Mouse (Mus musculus): Measurements from ENCODE around the gene Zfp866. TPM values are rescaled to one million over a fixed set of nuclear protein-coding genes. Genes with fewer than 3 reads are reported as not detected.

Zfp866 gene
- polyA plus RNA-seq (2012; rRNA removed) = 5.6 and 5.8 TPM in 2 replicates

GRCm38 (mm10) chr8:69790773-69791367 lies at the start of gene Zfp866, which contains the start of gene Atp13a1:
Zfp866 (minus strand) TSS chr8:69791178.
Atp13a1 (plus strand) TSS chr8:69791163.

DNA sequence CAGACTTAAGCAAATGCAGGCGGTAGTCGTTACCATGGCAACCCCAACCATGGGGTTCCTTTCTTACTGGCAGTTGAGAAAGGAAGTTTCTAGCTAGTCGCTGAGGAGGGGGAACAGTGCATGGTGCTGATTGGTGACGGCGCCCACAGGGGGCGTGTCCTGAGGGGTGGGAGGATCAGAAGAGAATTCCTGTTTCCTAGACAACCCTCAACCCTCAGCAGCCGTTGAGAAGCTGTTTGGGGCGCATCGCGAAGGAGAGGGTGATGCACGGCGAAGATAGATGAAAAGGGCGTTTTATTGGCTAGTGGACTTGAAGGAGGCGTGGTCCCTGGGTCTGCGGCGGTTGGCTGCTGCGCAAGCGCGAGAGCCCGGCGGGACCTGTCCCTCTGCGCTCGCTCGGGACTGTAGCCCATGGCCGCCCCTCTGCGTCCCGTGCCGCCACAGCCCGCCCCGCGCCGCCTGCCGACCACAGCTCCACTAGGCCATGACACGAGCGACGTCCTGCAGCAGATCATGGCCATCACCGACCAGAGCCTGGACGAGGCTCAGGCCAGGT lies 41.4 kb upstream of the Zfp866 start, which contains the start of gene Pbx4:
Gene Pbx4, plus strand, starts transcription at position 194 of the 556 bp plus-strand sequence.

DNA sequence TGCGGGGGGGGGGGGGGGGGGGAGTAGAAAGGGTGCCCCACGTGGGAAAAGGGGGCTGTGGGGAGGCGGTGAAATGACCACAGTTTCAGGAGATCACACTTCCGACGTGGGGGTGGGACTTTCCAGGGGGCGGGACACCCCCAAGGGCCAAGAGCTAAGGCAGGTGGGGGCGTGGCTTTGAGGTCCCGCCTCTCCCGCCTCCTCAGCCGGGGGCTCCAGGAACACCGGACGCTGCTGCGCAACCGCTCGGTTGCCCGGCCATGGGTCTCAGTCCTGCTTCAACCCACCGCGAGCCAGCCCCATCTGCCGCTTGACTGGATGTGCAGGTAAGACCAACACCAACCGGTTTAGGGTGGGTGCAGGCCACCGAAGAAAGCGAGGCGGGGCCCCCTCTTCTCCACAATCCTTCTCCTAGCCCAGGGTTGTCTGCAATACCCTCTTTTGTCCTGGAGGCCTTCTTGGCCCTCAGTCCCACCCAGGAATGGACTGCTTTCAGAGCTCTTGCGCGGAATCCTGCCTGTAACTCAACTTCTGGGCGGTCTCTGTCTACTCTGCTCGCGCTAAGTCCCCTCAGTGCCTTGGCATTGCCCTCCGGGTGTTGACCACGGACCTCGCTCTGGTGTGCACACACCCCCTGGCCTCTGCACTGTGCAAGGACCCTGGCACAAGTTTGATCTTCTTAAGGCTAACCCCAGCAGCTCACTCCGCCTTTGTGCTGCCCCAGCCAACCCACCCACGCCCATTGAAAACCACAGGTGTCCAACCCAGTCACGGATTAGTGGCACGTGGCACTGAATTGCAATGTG lies 31.6 kb upstream of the Zfp866 start, which contains the start of gene Lpar2:
Gene Lpar2, plus strand, starts transcription at position 44 of the 806 bp plus-strand sequence.

GRCm38 (mm10) chr8:69808094-69808863 lies 17.3 kb upstream of the Zfp866 start, which contains the start of gene Gmip:
Gmip (plus strand) TSS chr8:69808679.

DNA sequence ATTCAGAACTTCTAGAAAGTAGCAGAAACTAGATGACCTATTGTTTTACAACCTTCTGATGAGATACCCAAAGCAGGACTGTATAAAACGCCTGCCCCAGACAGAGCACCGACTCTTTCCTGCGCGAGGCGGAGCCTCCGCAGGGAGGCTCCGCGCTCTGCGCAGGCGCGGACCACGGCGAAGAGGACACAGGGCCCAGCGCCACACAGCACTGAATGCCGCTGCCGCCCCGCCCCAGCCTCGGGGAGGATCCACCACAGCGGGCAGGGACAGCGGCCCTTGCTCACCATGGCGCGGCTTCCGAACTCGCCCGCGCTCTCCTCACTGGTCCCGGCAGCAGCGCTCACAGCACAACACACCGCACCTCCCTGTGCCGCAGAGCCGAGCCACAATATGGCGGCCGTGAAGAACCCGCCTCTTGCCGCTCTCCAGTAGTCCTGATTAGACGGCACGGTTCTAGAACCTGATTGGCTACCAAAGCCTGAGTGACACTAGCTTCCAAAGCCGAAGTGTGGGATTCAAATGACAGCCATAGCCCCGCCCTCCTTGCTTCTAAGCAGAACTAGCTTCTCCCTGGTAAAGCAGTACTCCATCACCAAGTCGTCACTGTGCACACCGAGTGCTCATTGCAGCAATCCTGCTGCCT lies 16.4 kb downstream of the Zfp866 start, which contains the start of gene Gm20422:
Gene Gm20422, minus strand, starts transcription at position 384 of the 646 bp plus-strand sequence.

GRCm38 (mm10) chr8:69749544-69750454 lies 41.2 kb downstream of the Zfp866 start, which contains the start of gene Zfp963:
Zfp963 (minus strand) TSS chr8:69749970.

Other genes with a start within 250 kb of the Zfp866 start
- 2.2 and 3.1 TPM in 2 replicates for gene Zfp868, start 165.6 kb downstream of the Zfp866 start, polyA plus RNA-seq (2012; rRNA removed)
- gene Zfp964, start 136.7 kb downstream of the Zfp866 start, polyA plus RNA-seq (2012; rRNA removed) = 0.31 and 0.55 TPM in 2 replicates
- gene Zfp869, start 80.5 kb downstream of the Zfp866 start, polyA plus RNA-seq (2012; rRNA removed) = 0.57 and 1.5 TPM in 2 replicates
- gene Zfp963, start 41.2 kb downstream of the Zfp866 start, polyA plus RNA-seq (2012; rRNA removed) = 1.5 and 2.0 TPM in 2 replicates
- gene Gm20422, start 16.3 kb downstream of the Zfp866 start, polyA plus RNA-seq (2012; rRNA removed) = 1.3 TPM in 1 of 2 replicates, not detected in the other
- gene Atp13a1, start within 50 bp of the Zfp866 start, polyA plus RNA-seq (2012; rRNA removed) = 106 and 109 TPM in 2 replicates
- gene Gmip, start 17.5 kb upstream of the Zfp866 start, polyA plus RNA-seq (2012; rRNA removed) = 48.5 and 52.0 TPM in 2 replicates
- gene Lpar2, start 31.3 kb upstream of the Zfp866 start, polyA plus RNA-seq (2012; rRNA removed) = 1.9 and 2.2 TPM in 2 replicates
- 1.6 and 2.9 TPM in 2 replicates for gene Pbx4, start 41.3 kb upstream of the Zfp866 start, polyA plus RNA-seq (2012; rRNA removed)
- gene Cilp2, start 96.5 kb upstream of the Zfp866 start, polyA plus RNA-seq (2012; rRNA removed) = 0.09 and 0.23 TPM in 2 replicates
- 2.8 and 4.3 TPM in 2 replicates for gene Tssk6, start 111.0 kb upstream of the Zfp866 start, polyA plus RNA-seq (2012; rRNA removed)
- 148 and 213 TPM in 2 replicates for gene Ndufa13, start 111.4 kb upstream of the Zfp866 start, polyA plus RNA-seq (2012; rRNA removed)
- 3.3 and 6.2 TPM in 2 replicates for gene Yjefn3, start 111.5 kb upstream of the Zfp866 start, polyA plus RNA-seq (2012; rRNA removed)
- gene Gatad2a, start 205.2 kb upstream of the Zfp866 start, polyA plus RNA-seq (2012; rRNA removed) = 72.8 and 80.7 TPM in 2 replicates

Measured in colon, adult 2 months (tissue).